Mouse (Mus musculus): Measurements from ENCODE around the gene Kctd3.

DNA sequence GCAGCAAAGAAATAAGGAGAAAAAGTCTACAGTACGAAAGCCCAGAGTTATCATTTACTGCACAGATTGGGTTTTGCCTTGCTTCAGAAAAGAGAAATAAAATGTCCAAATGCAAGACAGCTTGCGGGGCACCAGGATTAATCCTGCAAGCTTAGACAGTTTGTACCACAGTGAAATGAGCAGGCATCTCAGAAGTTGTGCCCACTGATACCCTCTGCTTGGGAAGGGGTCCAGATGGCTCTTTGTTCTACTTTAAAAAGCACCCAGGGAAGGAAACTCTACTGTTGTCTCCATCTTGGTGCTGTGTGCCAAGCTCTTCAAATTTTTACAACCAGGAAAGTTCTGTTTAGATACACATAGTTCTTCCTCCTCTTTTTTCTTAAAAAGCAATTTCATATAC lies 40.7 kb upstream of the Kctd3 start:
- TF ChIP-seq POLR2A (IDR thresholded peaks at IDR 0.05; ENCODE audit: insufficient read depth, low read length): no peak
- no peak for TF ChIP-seq EP300 (IDR thresholded peaks at IDR 0.05; ENCODE audit: insufficient read depth, low read depth, low read length)
